Mouse (Mus musculus): ENCODE measurements around the gene Oxct2a.
"Not testable (repeated sequence)": the region's sequence is repeated elsewhere in the genome, so short reads cannot be mapped to it uniquely, and the experiment has no call there.

- TF ChIP-seq CTCF (IDR thresholded peaks at IDR 0.05; ENCODE audit: insufficient read depth, low read length); POLR2A (IDR thresholded peaks at IDR 0.05; ENCODE audit: borderline replicate concordance, extremely low read depth, low read depth, low read length): not testable (repeated sequence)
These were observed 11.8 kb upstream of the Oxct2a start for GRCm38 (mm10) chr4:123335244-123335643.

Measured in lung, adult 2 months (tissue).